Comparison of ENCODE assay signal across 10 mouse cellular contexts in genomic region chr1:182139937-182140336, GRCm38 (mm10). TPM values are rescaled to one million over a fixed set of nuclear protein-coding genes. Genes with fewer than 3 reads are reported as not detected.
DNase-seq lines count a peak whose midpoint lies in the region; ATAC-seq and TF ChIP-seq lines count a peak whose summit lies in the region.
"Had no signal": no experiment of that assay in that cellular context is flagged by ENCODE, and none has a peak within 500 bp of the region (broad histone marks: within the 10 kb centered on the region; RNA-seq: fewer than 3 reads in every experiment).

No protein-coding gene starts in this region.

- no peak for ATAC-seq in heart, embryonic 14.5 days (ENCODE audit: insufficient number of reproducible peaks, insufficient read depth, low FRiP score, low read depth)
- peak; percentile 47; the same call in 1 of the 2 replicates for ATAC-seq in midbrain, embryonic 11.5 days (ENCODE audit: low FRiP score)
- no peak for ATAC-seq in midbrain, embryonic 15.5 days (replicated peaks)
- ATAC-seq in hindbrain, postnatal 0 days = no peak
- ATAC-seq in stomach, embryonic 15.5 days (ENCODE audit: insufficient read depth, low FRiP score, low read depth) = 0 out of 2 replicates have a peak, but pooled peaks have one; percentile 6

- H3K27me3 ChIP-seq in heart, embryonic 14.5 days (ENCODE audit: control insufficient read depth, insufficient read depth, low read length) = no peaks in the 10 kb centered on the region; the same call in 1 of the 2 replicates
- no peaks in the 10 kb centered on the region for H3K27me3 ChIP-seq in midbrain, embryonic 11.5 days (ENCODE audit: control insufficient read depth, insufficient read depth, low read length)
- no peaks in the 10 kb centered on the region for H3K27me3 ChIP-seq in midbrain, embryonic 15.5 days (replicated peaks)
- H3K27me3 ChIP-seq in hindbrain, postnatal 0 days (ENCODE audit: insufficient read depth, low read length) = no peaks in the 10 kb centered on the region
- 0 out of 2 replicates have a peak, but pooled peaks cover 3% of the 10 kb centered on the region for H3K27me3 ChIP-seq in stomach, embryonic 15.5 days (replicated peaks)

- peaks cover 3 to 7% of the 10 kb centered on the region in 2 experiments; a peak in 1 of 4 replicates for H3K4me1 ChIP-seq in heart, embryonic 14.5 days (ENCODE audit: control insufficient read depth in 2 of 2, insufficient read depth in 2 of 2, low read length in 2 of 2)
- H3K4me1 ChIP-seq in midbrain, embryonic 11.5 days (ENCODE audit: control insufficient read depth, insufficient read depth, low read length) = peaks cover 3% of the 10 kb centered on the region; the same call in 1 of the 2 replicates
- H3K4me1 ChIP-seq in midbrain, embryonic 15.5 days = no peaks in the 10 kb centered on the region
- H3K4me1 ChIP-seq in hindbrain, postnatal 0 days (ENCODE audit: insufficient read depth, low read length) = no peaks in the 10 kb centered on the region
- H3K4me1 ChIP-seq in stomach, embryonic 15.5 days = peaks cover 7% of the 10 kb centered on the region; the same call in 1 of the 2 replicates

- DNase-seq in heart, postnatal 4 days = no peak
- no peak for DNase-seq in midbrain, embryonic 11.5 days (ENCODE audit: low spot score, missing footprints)
- no peak for DNase-seq in hindbrain, postnatal 0 days (ENCODE audit: low spot score)
- DNase-seq in urinary bladder, postnatal 14 days (ENCODE audit: low spot score) = no peak
- no peak for DNase-seq in adrenal gland, adult 18-20 months (ENCODE audit: low spot score in 2 of 2)

- H3K9ac ChIP-seq in heart, embryonic 14.5 days (ENCODE audit: low read length) = no peak overlapping the region
- no peak overlapping the region for H3K9ac ChIP-seq in midbrain, embryonic 11.5 days (ENCODE audit: low read length)
- no peak overlapping the region for H3K9ac ChIP-seq in midbrain, embryonic 15.5 days
- H3K9ac ChIP-seq in hindbrain, postnatal 0 days (replicated peaks; ENCODE audit: low read length) = no peak overlapping the region
- H3K9ac ChIP-seq in stomach, embryonic 15.5 days = no peak overlapping the region

- no peaks in the 10 kb centered on the region for H3K36me3 ChIP-seq in heart, embryonic 14.5 days (ENCODE audit: control insufficient read depth, insufficient read depth, low read length)
- no peaks in the 10 kb centered on the region for H3K36me3 ChIP-seq in midbrain, embryonic 11.5 days (ENCODE audit: control insufficient read depth, insufficient read depth, low read length)
- no peaks in the 10 kb centered on the region for H3K36me3 ChIP-seq in midbrain, embryonic 15.5 days (replicated peaks)
- H3K36me3 ChIP-seq in hindbrain, postnatal 0 days (ENCODE audit: insufficient read depth, low read length) = no peaks in the 10 kb centered on the region
- no peaks in the 10 kb centered on the region for H3K36me3 ChIP-seq in stomach, embryonic 15.5 days

- H3K4me2 ChIP-seq in heart, embryonic 14.5 days (ENCODE audit: low read length) = peak overlapping the region; percentile 39
- H3K4me2 ChIP-seq in midbrain, embryonic 11.5 days = no peak overlapping the region
- no peak overlapping the region for H3K4me2 ChIP-seq in midbrain, embryonic 15.5 days
- H3K4me2 ChIP-seq in hindbrain, postnatal 0 days (ENCODE audit: low read depth, low read length) = peak overlapping the region; percentile 11
- peak overlapping the region; percentile 37 for H3K4me2 ChIP-seq in stomach, embryonic 15.5 days

- TF ChIP-seq CTCF in hindbrain, postnatal 0 days (IDR thresholded peaks at IDR 0.05; ENCODE audit: low read depth) = no peak

- 39% methylated on average over 9 of the region's 9 CpGs for WGBS in heart, embryonic 14.5 days
- WGBS in midbrain, embryonic 11.5 days = 41% methylated on average over 9 of the region's 9 CpGs
- 34% methylated on average over 9 of the region's 9 CpGs for WGBS in midbrain, embryonic 15.5 days
- 42% methylated on average over 9 of the region's 9 CpGs for WGBS in hindbrain, postnatal 0 days
- 26% methylated on average over 9 of the region's 9 CpGs for WGBS in stomach, embryonic 15.5 days

- no peaks in the 10 kb centered on the region for H3K9me3 ChIP-seq in heart, embryonic 14.5 days (ENCODE audit: control insufficient read depth, low read length)
- no peaks in the 10 kb centered on the region for H3K9me3 ChIP-seq in midbrain, embryonic 11.5 days (ENCODE audit: control insufficient read depth, low read length)
- no peaks in the 10 kb centered on the region for H3K9me3 ChIP-seq in midbrain, embryonic 15.5 days
- H3K9me3 ChIP-seq in hindbrain, postnatal 0 days (ENCODE audit: low read length) = no peaks in the 10 kb centered on the region
- H3K9me3 ChIP-seq in stomach, embryonic 15.5 days = no peaks in the 10 kb centered on the region

- H3K4me3 ChIP-seq in heart, embryonic 14.5 days (ENCODE audit: control insufficient read depth in 1 of 2, insufficient read depth in 1 of 2, low read depth in 1 of 2, low read length in 2 of 2) = no peak overlapping the region
- no peak overlapping the region for H3K4me3 ChIP-seq in midbrain, embryonic 11.5 days (ENCODE audit: low read depth, low read length)
- H3K4me3 ChIP-seq in midbrain, embryonic 15.5 days = no peak overlapping the region
- no peak overlapping the region for H3K4me3 ChIP-seq in hindbrain, postnatal 0 days (ENCODE audit: low read length)
- no peak overlapping the region for H3K4me3 ChIP-seq in stomach, embryonic 15.5 days (replicated peaks)

- H3K27ac ChIP-seq in heart, embryonic 14.5 days (replicated peaks in 1 of 2; ENCODE audit: control insufficient read depth in 1 of 2, insufficient read depth in 1 of 2, low read depth in 2 of 2, low read length in 2 of 2) = no peak overlapping the region
- no peak overlapping the region for H3K27ac ChIP-seq in midbrain, embryonic 11.5 days (ENCODE audit: low read depth, low read length)
- no peak overlapping the region for H3K27ac ChIP-seq in midbrain, embryonic 15.5 days
- no peak overlapping the region for H3K27ac ChIP-seq in hindbrain, postnatal 0 days
- no peak overlapping the region for H3K27ac ChIP-seq in stomach, embryonic 15.5 days

RNA-seq across cellular contexts. Expression of gene Srp9, which starts 15.4 kb away (rescaled TPM):
- 112 and 113 TPM in 2 replicates for polyA plus RNA-seq in heart, embryonic 14.5 days (2014; fragmentation: Nextera tagmentation; extraction: Ambion mirVana)
- total RNA-seq in heart, postnatal 4 days (2021) = 10 to 100 TPM; 48.7 to 50.8 TPM
- polyA plus RNA-seq in midbrain, embryonic 11.5 days (2014; fragmentation: Nextera tagmentation; extraction: Ambion mirVana) = 158 and 189 TPM in 2 replicates
- 125 and 128 TPM in 2 replicates for polyA plus RNA-seq in midbrain, embryonic 15.5 days (2015; fragmentation: Nextera tagmentation; extraction: Ambion mirVana)
- 61.4 and 63.9 TPM in 2 replicates for total RNA-seq in hindbrain, postnatal 0 days (2014; rRNA removed)
- polyA plus RNA-seq in hindbrain, postnatal 0 days (2015; fragmentation: Nextera tagmentation; extraction: Ambion mirVana) = 168 and 179 TPM in 2 replicates
- polyA plus RNA-seq in stomach, embryonic 15.5 days (2015; fragmentation: Nextera tagmentation; extraction: Ambion mirVana) = 158 and 161 TPM in 2 replicates
- 10 to 100 TPM; 48.5 to 62.1 TPM for total RNA-seq in adrenal gland, adult 18-20 months (2021)

RNA-seq across cellular contexts. Expression of gene Vmn1r1, which starts 24.3 kb away (rescaled TPM):
- not detected in 2 replicates for polyA plus RNA-seq in heart, embryonic 14.5 days (2014; fragmentation: Nextera tagmentation; extraction: Ambion mirVana)
- not detected for total RNA-seq in heart, postnatal 4 days (2021)
- polyA plus RNA-seq in midbrain, embryonic 11.5 days (2014; fragmentation: Nextera tagmentation; extraction: Ambion mirVana) = not detected in 2 replicates
- not detected in 2 replicates for polyA plus RNA-seq in midbrain, embryonic 15.5 days (2015; fragmentation: Nextera tagmentation; extraction: Ambion mirVana)
- total RNA-seq in hindbrain, postnatal 0 days (2014; rRNA removed) = not detected in 2 replicates
- not detected in 2 replicates for polyA plus RNA-seq in hindbrain, postnatal 0 days (2015; fragmentation: Nextera tagmentation; extraction: Ambion mirVana)
- not detected in 2 replicates for polyA plus RNA-seq in stomach, embryonic 15.5 days (2015; fragmentation: Nextera tagmentation; extraction: Ambion mirVana)
- not detected for total RNA-seq in adrenal gland, adult 18-20 months (2021)
- total RNA-seq: left cerebral cortex, postnatal 25 days had no signal
- polyA plus RNA-seq: thymus, adult 2 months had no signal

Comparison
In these comparisons a context has a peak if more than half of its experiments do, and no peak if none do; other contexts are left out.
1. ATAC-seq: peak in midbrain, embryonic 11.5 days (single experiment) and stomach, embryonic 15.5 days (single experiment); none in heart, embryonic 14.5 days (single experiment), midbrain, embryonic 15.5 days (single experiment) and hindbrain, postnatal 0 days (single experiment).
2. H3K4me2 ChIP-seq: peak in heart, embryonic 14.5 days (single experiment), hindbrain, postnatal 0 days (single experiment) and stomach, embryonic 15.5 days (single experiment); none in midbrain, embryonic 11.5 days (single experiment) and midbrain, embryonic 15.5 days (single experiment).